In the genomic region with DNA sequence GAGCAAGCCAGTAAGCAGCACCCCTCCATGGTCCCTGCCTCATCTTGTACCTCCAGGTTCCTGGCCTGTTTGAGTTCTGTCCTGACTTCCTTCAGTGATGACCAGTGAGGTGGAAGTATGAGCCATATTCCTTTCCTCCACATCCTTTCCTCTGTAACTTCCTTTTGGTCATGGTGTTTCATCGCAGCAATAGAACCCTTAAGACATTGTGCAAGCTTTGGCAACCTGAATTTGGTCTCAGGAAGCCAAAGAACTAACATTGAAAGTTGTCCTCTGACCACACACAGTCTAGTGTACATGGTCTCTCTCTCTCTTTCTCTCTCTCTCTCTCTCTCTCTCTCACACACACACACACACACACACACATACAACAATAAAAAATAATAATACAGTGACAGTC, we compare ENCODE assay signal across 18 mouse cellular contexts. TPM values are rescaled to one million over a fixed set of nuclear protein-coding genes. Genes with fewer than 3 reads are reported as not detected.
A peak's percentile ranks its signal among the peaks of the same experiment; 100 is the strongest.
DNase-seq lines count a peak whose midpoint lies in the region; ATAC-seq and TF ChIP-seq lines count a peak whose summit lies in the region.
"Had no signal": no experiment of that assay in that cellular context is flagged by ENCODE, and none has a peak within 500 bp of the region (broad histone marks: within the 10 kb centered on the region; RNA-seq: fewer than 3 reads in every experiment).

No protein-coding gene starts in this region.

- TF ChIP-seq CTCF in embryonic fibroblast, embryonic 13.5 days (IDR thresholded peaks at IDR 0.05; ENCODE audit: borderline replicate concordance, insufficient read depth, low read length) = no peak

- WGBS in limb, embryonic 13.5 days = 95% methylated on average over 1 of the region's 1 CpGs
- 94% methylated on average over 1 of the region's 1 CpGs for WGBS in limb, embryonic 10.5 days

- no peak overlapping the region for H3K9ac ChIP-seq in limb, embryonic 13.5 days

- H3K9me3 ChIP-seq in limb, embryonic 13.5 days = no peaks in the 10 kb centered on the region
- no peaks in the 10 kb centered on the region for H3K9me3 ChIP-seq in limb, embryonic 10.5 days (replicated peaks)
- H3K9me3 ChIP-seq: heart, embryonic 10.5 days; hindbrain, embryonic 10.5 days had no signal

- peak overlapping the region; percentile 52; the same call in 1 of the 2 replicates for H3K27ac ChIP-seq in limb, embryonic 13.5 days
- H3K27ac ChIP-seq in limb, embryonic 10.5 days = no peak overlapping the region
- peak overlapping the region; percentile 46 for H3K27ac ChIP-seq in embryonic fibroblast, embryonic 13.5 days (ENCODE audit: insufficient read depth, low read length)
- H3K27ac ChIP-seq: hindbrain, embryonic 10.5 days; hindbrain, postnatal 0 days had no signal

- no peak for TF ChIP-seq POLR2A in embryonic fibroblast, embryonic 13.5 days (IDR thresholded peaks at IDR 0.05; ENCODE audit: low read depth, low read length)

- H3K36me3 ChIP-seq in limb, embryonic 13.5 days = no peaks in the 10 kb centered on the region
- H3K36me3 ChIP-seq in limb, embryonic 10.5 days = no peaks in the 10 kb centered on the region
- H3K36me3 ChIP-seq: heart, embryonic 10.5 days; hindbrain, embryonic 10.5 days had no signal

- H3K4me1 ChIP-seq in limb, embryonic 13.5 days = peaks cover 15% of the 10 kb centered on the region
- peaks cover 22% of the 10 kb centered on the region for H3K4me1 ChIP-seq in limb, embryonic 10.5 days
- peaks cover 11% of the 10 kb centered on the region for H3K4me1 ChIP-seq in embryonic fibroblast, embryonic 13.5 days (ENCODE audit: control insufficient read depth, insufficient read depth, low read length)

- no peaks in the 10 kb centered on the region for H3K27me3 ChIP-seq in limb, embryonic 13.5 days
- no peaks in the 10 kb centered on the region for H3K27me3 ChIP-seq in limb, embryonic 10.5 days (ENCODE audit: low read depth, poor library complexity, severe bottlenecking)

- no peak overlapping the region for H3K4me2 ChIP-seq in limb, embryonic 13.5 days (replicated peaks)
- H3K4me2 ChIP-seq: midbrain, embryonic 11.5 days had no signal

- H3K4me3 ChIP-seq in limb, embryonic 13.5 days = no peak overlapping the region
- no peak overlapping the region for H3K4me3 ChIP-seq in limb, embryonic 10.5 days
- H3K4me3 ChIP-seq in embryonic fibroblast, embryonic 13.5 days (ENCODE audit: insufficient read depth, low read length) = no peak overlapping the region
- H3K4me3 ChIP-seq: heart, embryonic 10.5 days; hindbrain, embryonic 10.5 days had no signal

- ATAC-seq in limb, embryonic 13.5 days (ENCODE audit: low FRiP score, low read depth) = no peak
- peak; percentile 9; the same call in 1 of the 2 replicates for ATAC-seq in megakaryocyte progenitor cell, adult 5-6 weeks (replicated peaks; ENCODE audit: poor library complexity)
- ATAC-seq: forebrain, embryonic 16.5 days; hindbrain, postnatal 0 days had no signal

- DNase-seq in limb, embryonic 10.5 days (ENCODE audit: low spot score) = no peak
- peak; percentile 90 for DNase-seq in 416B (ENCODE audit: low read depth)
- no peak for DNase-seq in urinary bladder, postnatal 4 days (ENCODE audit: low spot score in 2 of 2)
- DNase-seq in thymus, postnatal 25 days = no peak
- DNase-seq: cerebellum, adult 9-10 months; kidney, adult 18-20 months; layer of hippocampus, adult 9-11 months had no signal

RNA-seq across cellular contexts. Expression of gene Pacsin2, which starts 8.8 kb away (rescaled TPM):
- polyA plus RNA-seq in limb, embryonic 13.5 days (2015; fragmentation: Nextera tagmentation; extraction: Ambion mirVana) = 51.8 and 53.3 TPM in 2 replicates
- polyA plus RNA-seq in limb, embryonic 10.5 days (2016; fragmentation: Nextera tagmentation; extraction: Ambion mirVana) = 56.9 and 61.0 TPM in 2 replicates
- 62.0 and 75.6 TPM in 2 replicates for polyA plus RNA-seq in embryonic fibroblast, embryonic 13.5 days (2011; ENCODE audit: insufficient read length, low read depth, missing spikeins)
- 40.0 and 47.4 TPM in 2 replicates for total RNA-seq in megakaryocyte progenitor cell, adult 5-6 weeks (2015)
- total RNA-seq in megakaryocyte progenitor cell, adult 5-6 weeks (2017) = 71.7 and 101 TPM in 2 replicates

RNA-seq across cellular contexts. Expression of gene Ttll1, which starts 37.4 kb away (rescaled TPM):
- polyA plus RNA-seq in limb, embryonic 13.5 days (2015; fragmentation: Nextera tagmentation; extraction: Ambion mirVana) = 23.4 and 25.1 TPM in 2 replicates
- 22.0 and 25.8 TPM in 2 replicates for polyA plus RNA-seq in limb, embryonic 10.5 days (2016; fragmentation: Nextera tagmentation; extraction: Ambion mirVana)
- polyA plus RNA-seq in embryonic fibroblast, embryonic 13.5 days (2011; ENCODE audit: insufficient read length, low read depth, missing spikeins) = 12.3 and 18.2 TPM in 2 replicates
- total RNA-seq in megakaryocyte progenitor cell, adult 5-6 weeks (2015) = 6.2 and 7.6 TPM in 2 replicates
- total RNA-seq in megakaryocyte progenitor cell, adult 5-6 weeks (2017) = 2.0 and 4.9 TPM in 2 replicates

RNA-seq across cellular contexts. Expression of gene Bik, which starts 53.4 kb away (rescaled TPM):
- polyA plus RNA-seq in limb, embryonic 13.5 days (2015; fragmentation: Nextera tagmentation; extraction: Ambion mirVana) = 3.5 and 3.7 TPM in 2 replicates
- 1.7 and 2.6 TPM in 2 replicates for polyA plus RNA-seq in limb, embryonic 10.5 days (2016; fragmentation: Nextera tagmentation; extraction: Ambion mirVana)
- polyA plus RNA-seq in embryonic fibroblast, embryonic 13.5 days (2011; ENCODE audit: insufficient read length, low read depth, missing spikeins) = not detected in 2 replicates
- 0.15 TPM in 1 of 2 replicates, not detected in the other for total RNA-seq in megakaryocyte progenitor cell, adult 5-6 weeks (2015)
- 0.25 TPM in 1 of 2 replicates, not detected in the other for total RNA-seq in megakaryocyte progenitor cell, adult 5-6 weeks (2017)
- total RNA-seq: left cerebral cortex, adult 18-20 months; left cerebral cortex, postnatal 25 days had no signal
- polyA plus RNA-seq: macrophage had no signal
